Mouse (Mus musculus): ENCODE measurements around the gene Arhgap31. TPM values are rescaled to one million over a fixed set of nuclear protein-coding genes. Genes with fewer than 3 reads are reported as not detected.
"Not testable (repeated sequence)": the region's sequence is repeated elsewhere in the genome, so short reads cannot be mapped to it uniquely, and the experiment has no call there.

Gene Arhgap31
- total and polyA plus RNA-seq, 2 experiments from 2014 or later: 15.7 to 60.6 TPM

DNA sequence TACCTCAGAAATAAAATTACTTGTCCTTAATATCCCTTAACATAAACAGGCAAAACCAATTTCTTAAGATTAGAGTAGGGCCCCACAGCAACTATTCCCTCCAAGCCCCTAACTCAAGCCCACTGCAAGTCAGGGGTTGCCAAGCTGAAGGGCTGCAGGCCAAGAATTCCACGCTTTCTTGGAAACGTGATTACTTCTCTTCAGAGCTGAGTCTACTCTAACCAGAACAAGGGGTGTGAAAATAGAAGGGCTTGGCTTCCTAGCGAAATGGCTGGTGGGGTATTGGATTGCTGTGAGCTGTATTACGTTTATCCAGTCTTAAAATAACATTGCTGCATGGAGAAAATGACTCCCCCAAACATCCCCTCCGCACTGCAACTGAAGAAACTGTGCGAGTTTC is 25.4 kb downstream of the Arhgap31 start:
- no peak for TF ChIP-seq EP300 (IDR thresholded peaks at IDR 0.05; ENCODE audit: low read depth)
- no peak for TF ChIP-seq CTCF (IDR thresholded peaks at IDR 0.05; ENCODE audit: low read depth)
- Histone ChIP-seq H3K36me3 (replicated peaks; ENCODE audit: control insufficient read depth, insufficient read depth, low read length) (peaks cover 24% of the 10 kb centered on the region), H3K4me2 (ENCODE audit: low read depth, low read length) (peak overlapping the region; percentile 11; the same call in 1 of the 2 replicates), H3K9me3 (replicated peaks; ENCODE audit: control insufficient read depth, low read length) (no peaks in the 10 kb centered on the region), H3K4me3 (ENCODE audit: low read depth, low read length) (no peak overlapping the region), H3K27me3 (ENCODE audit: control insufficient read depth, insufficient read depth, low read length) (no peaks in the 10 kb centered on the region), H3K27ac (ENCODE audit: low read depth) (peak overlapping the region; percentile 86), H3K9ac (replicated peaks; ENCODE audit: low read depth, low read length) (no peak overlapping the region; the same call in 1 of the 2 replicates), H3K4me1 (ENCODE audit: control insufficient read depth, insufficient read depth) (peaks cover 37% of the 10 kb centered on the region)
- ATAC-seq (ENCODE audit: insufficient read depth, low read depth) (peak; percentile 44; the same call in 1 of the 2 replicates), DNase-seq (ENCODE audit: low spot score) (no peak)
- WGBS: 20% methylated on average over 6 of the region's 6 CpGs

DNA sequence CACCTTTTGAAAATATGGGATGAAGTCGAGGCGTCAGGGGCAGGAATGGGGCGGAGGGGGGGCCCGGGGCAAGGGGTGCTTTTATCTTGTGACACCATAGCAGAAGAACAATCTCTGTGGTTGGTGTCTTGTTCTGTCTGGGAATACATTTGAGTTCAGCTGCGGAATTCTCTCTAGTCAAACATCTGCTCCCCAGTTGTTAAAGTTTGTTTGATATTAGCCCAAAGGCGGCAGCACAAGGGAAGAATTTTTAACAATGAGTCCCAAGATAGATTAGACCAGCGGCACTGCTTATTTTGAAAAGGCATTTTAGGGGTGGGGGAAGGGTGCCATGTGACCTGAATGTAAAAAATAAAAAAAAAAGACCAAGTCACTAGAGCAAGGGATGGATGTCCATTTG is 30.0 kb downstream of the Arhgap31 start:
- Histone ChIP-seq H3K4me3 (ENCODE audit: low read depth, low read length) (no peak overlapping the region), H3K36me3 (replicated peaks; ENCODE audit: control insufficient read depth, insufficient read depth, low read length) (peaks cover 8% of the 10 kb centered on the region), H3K4me2 (ENCODE audit: low read depth, low read length) (no peak overlapping the region), H3K9me3 (replicated peaks; ENCODE audit: control insufficient read depth, low read length) (no peaks in the 10 kb centered on the region), H3K4me1 (ENCODE audit: control insufficient read depth, insufficient read depth) (peaks cover 24% of the 10 kb centered on the region), H3K9ac (replicated peaks; ENCODE audit: low read depth, low read length) (no peak overlapping the region), H3K27me3 (ENCODE audit: control insufficient read depth, insufficient read depth, low read length) (no peaks in the 10 kb centered on the region), H3K27ac (ENCODE audit: low read depth) (no peak overlapping the region)
- DNase-seq (ENCODE audit: low spot score) (no peak), ATAC-seq (ENCODE audit: insufficient read depth, low read depth) (no peak)
- WGBS: 57% methylated on average over 7 of the region's 7 CpGs
- no peak for TF ChIP-seq CTCF (IDR thresholded peaks at IDR 0.05; ENCODE audit: low read depth)
- TF ChIP-seq EP300 (IDR thresholded peaks at IDR 0.05; ENCODE audit: low read depth): no peak

DNA sequence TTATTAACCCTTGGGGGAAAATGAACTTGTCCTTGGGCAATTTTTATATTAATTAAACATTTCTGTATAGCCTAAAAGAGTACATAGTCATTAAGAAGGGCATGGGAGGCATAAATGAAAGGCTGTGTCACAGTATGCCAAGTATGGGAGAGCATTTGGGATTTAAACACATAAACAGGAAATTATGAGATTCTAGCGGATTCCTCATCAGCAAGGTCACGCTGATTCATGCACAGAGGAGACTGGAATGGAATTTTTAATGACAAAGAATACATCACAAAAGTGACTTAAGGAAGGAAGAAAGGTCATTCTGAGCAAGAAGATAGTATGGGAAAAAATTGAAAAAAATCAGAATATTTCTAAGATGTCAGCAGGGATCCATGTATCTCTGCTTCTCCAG is 31.8 kb downstream of the Arhgap31 start:
- Histone ChIP-seq H3K9ac (replicated peaks; ENCODE audit: low read depth, low read length) (no peak overlapping the region), H3K27me3 (ENCODE audit: control insufficient read depth, insufficient read depth, low read length) (no peaks in the 10 kb centered on the region), H3K27ac (ENCODE audit: low read depth) (no peak overlapping the region), H3K4me1 (ENCODE audit: control insufficient read depth, insufficient read depth) (peaks cover 14% of the 10 kb centered on the region), H3K36me3 (replicated peaks; ENCODE audit: control insufficient read depth, insufficient read depth, low read length) (peaks cover 8% of the 10 kb centered on the region), H3K9me3 (replicated peaks; ENCODE audit: control insufficient read depth, low read length) (no peaks in the 10 kb centered on the region), H3K4me3 (ENCODE audit: low read depth, low read length) (no peak overlapping the region), H3K4me2 (ENCODE audit: low read depth, low read length) (no peak overlapping the region)
- no peak for ATAC-seq (ENCODE audit: insufficient read depth, low read depth)
- TF ChIP-seq EP300 (IDR thresholded peaks at IDR 0.05; ENCODE audit: low read depth): no peak
- TF ChIP-seq CTCF (IDR thresholded peaks at IDR 0.05; ENCODE audit: low read depth): no peak
- DNase-seq (ENCODE audit: low spot score): no peak
- WGBS: 65% methylated on average over 2 of the region's 2 CpGs

DNA sequence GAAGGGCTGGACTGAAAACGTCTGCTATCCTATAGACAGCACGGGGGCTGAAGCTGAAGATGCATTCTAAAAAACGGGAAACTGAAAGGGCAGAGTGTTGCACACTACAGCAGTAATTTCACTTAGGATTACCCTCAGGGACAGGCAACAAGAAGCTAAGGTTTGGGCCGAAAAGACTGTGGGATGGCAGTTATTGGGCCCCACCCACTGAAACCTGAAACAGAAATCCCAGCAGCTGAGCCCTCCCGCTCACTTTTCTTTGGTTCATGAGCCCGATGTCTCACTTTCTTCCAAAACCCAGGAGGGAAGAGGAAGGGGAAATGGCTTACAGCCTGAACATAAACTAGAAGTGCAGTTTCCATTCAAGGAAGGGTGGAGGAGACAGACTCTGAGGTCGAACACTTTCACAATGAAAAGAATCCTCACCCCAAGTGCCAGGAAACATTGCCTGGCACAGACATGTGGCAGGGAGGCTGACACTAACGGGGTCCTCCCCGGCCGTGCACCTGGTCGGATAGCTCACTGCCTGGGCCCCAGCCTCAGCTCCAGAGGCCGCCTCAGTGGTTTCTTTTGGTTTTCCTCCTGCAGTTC is 33.5 kb downstream of the Arhgap31 start:
- Histone ChIP-seq H3K4me2 (ENCODE audit: low read depth, low read length) (peak overlapping the region; percentile 34), H3K9me3 (replicated peaks; ENCODE audit: control insufficient read depth, low read length) (no peaks in the 10 kb centered on the region), H3K36me3 (replicated peaks; ENCODE audit: control insufficient read depth, insufficient read depth, low read length) (no peaks in the 10 kb centered on the region), H3K27ac (ENCODE audit: low read depth) (peak overlapping the region; percentile 73), H3K9ac (replicated peaks; ENCODE audit: low read depth, low read length) (peak overlapping the region; percentile 10; the same call in 1 of the 2 replicates), H3K27me3 (ENCODE audit: control insufficient read depth, insufficient read depth, low read length) (no peaks in the 10 kb centered on the region), H3K4me3 (ENCODE audit: low read depth, low read length) (no peak overlapping the region), H3K4me1 (ENCODE audit: control insufficient read depth, insufficient read depth) (peaks cover 30% of the 10 kb centered on the region)
- no peak for DNase-seq (ENCODE audit: low spot score)
- ATAC-seq (ENCODE audit: insufficient read depth, low read depth): peak; percentile 25; the same call in 1 of the 2 replicates
- WGBS: 29% methylated on average over 12 of the region's 12 CpGs
- TF ChIP-seq EP300 (IDR thresholded peaks at IDR 0.05; ENCODE audit: low read depth) (no peak), CTCF (IDR thresholded peaks at IDR 0.05; ENCODE audit: low read depth) (no peak)

DNA sequence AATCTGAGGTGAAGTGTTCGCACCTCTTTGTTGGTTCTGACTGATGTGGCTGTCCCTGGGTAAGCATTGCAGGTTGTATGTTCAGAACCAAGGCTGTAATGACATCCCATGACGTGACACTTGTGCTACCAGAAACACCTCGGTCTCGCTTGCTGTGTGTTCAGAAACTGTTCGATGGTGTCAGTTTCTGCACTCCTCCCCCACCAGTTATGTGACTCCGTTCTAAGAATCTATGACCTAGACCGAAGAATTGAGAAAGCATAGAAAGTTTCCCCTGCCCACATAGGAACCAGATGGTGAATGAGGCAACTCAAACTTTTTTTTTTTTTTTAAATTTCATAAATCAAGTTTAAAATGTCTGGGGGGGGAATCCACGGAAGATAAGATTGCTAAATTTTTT is 34.2 kb downstream of the Arhgap31 start:
- no peak for DNase-seq (ENCODE audit: low spot score)
- TF ChIP-seq CTCF (IDR thresholded peaks at IDR 0.05; ENCODE audit: low read depth) (no peak), EP300 (IDR thresholded peaks at IDR 0.05; ENCODE audit: low read depth) (no peak)
- Histone ChIP-seq H3K4me2 (ENCODE audit: low read depth, low read length) (no peak overlapping the region), H3K9me3 (replicated peaks; ENCODE audit: control insufficient read depth, low read length) (no peaks in the 10 kb centered on the region), H3K9ac (replicated peaks; ENCODE audit: low read depth, low read length) (no peak overlapping the region), H3K4me3 (ENCODE audit: low read depth, low read length) (no peak overlapping the region), H3K27me3 (ENCODE audit: control insufficient read depth, insufficient read depth, low read length) (no peaks in the 10 kb centered on the region), H3K27ac (ENCODE audit: low read depth) (no peak overlapping the region), H3K4me1 (ENCODE audit: control insufficient read depth, insufficient read depth) (peaks cover 36% of the 10 kb centered on the region), H3K36me3 (replicated peaks; ENCODE audit: control insufficient read depth, insufficient read depth, low read length) (no peaks in the 10 kb centered on the region)
- ATAC-seq (ENCODE audit: insufficient read depth, low read depth): no peak
- 74% methylated on average over 8 of the region's 8 CpGs for WGBS

DNA sequence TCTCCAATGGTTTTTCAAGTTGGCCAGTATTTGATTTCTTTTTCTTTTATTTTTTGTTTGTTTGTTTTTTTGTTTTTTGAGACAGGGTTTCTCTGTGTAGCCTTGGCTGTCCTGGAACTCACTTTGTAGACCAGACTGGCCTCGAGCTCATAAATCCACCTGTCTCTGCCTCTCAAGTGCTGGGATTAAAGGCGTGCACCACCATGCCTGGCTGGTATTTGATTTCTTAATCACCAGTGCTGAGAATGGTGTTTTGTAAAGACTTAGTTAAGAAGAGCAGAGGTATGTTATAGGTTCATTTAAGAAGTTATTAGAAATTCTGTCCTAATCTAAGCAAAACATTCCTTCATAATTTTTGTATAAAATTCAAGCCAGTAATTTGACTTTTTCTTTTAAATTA is 35.1 kb downstream of the Arhgap31 start:
- not testable (repeated sequence) for H3K36me3 ChIP-seq (replicated peaks; ENCODE audit: control insufficient read depth, insufficient read depth, low read length); H3K4me3 ChIP-seq (ENCODE audit: low read depth, low read length); H3K4me2 ChIP-seq (ENCODE audit: low read depth, low read length); H3K9me3 ChIP-seq (replicated peaks; ENCODE audit: control insufficient read depth, low read length); H3K9ac ChIP-seq (replicated peaks; ENCODE audit: low read depth, low read length); H3K27me3 ChIP-seq (ENCODE audit: control insufficient read depth, insufficient read depth, low read length); H3K27ac ChIP-seq (ENCODE audit: low read depth); ATAC-seq (ENCODE audit: insufficient read depth, low read depth); DNase-seq (ENCODE audit: low spot score)
- WGBS: 83% methylated on average over 2 of the region's 2 CpGs
- H3K4me1 ChIP-seq (ENCODE audit: control insufficient read depth, insufficient read depth): peaks cover 45% of the 10 kb centered on the region

All from heart, postnatal 0 days (tissue).